Mouse (Mus musculus): ENCODE results near the gene Cpa1. TPM values are rescaled to one million over a fixed set of nuclear protein-coding genes. Genes with fewer than 3 reads are reported as not detected.

Gene Cpa1
- polyA plus RNA-seq, 1 experiment, result not detected

DNA sequence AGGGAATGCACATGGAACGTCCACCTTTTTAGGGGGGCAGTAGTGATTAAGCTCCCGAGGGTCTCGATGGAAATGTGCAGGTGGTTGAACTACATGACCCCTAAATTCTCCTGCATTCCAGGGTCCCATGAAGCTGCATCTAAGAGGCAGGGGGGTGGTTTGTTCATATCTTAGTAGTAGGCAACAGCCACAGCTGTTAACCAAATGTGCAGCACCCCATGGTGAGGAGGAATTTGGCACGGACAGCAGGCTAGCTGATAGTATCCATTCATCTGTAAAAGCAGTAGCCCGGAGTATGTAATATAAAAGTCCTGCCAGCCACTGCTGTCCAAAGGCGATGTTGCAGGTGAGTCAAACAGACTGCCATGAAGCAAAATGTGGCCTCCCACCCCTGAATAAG is 6.4 kb downstream of the Cpa1 start:
- no peak for DNase-seq
- WGBS, result 48% methylated on average over 6 of the region's 6 CpGs
- H3K27me3 ChIP-seq (ENCODE audit: control insufficient read depth, insufficient read depth, low read length), result no peaks in the 10 kb centered on the region; the same call in 1 of the 2 replicates
- TF ChIP-seq CTCF (IDR thresholded peaks at IDR 0.05; ENCODE audit: borderline replicate concordance, insufficient read depth, low read depth, low read length), result no peak
- no peak for TF ChIP-seq POLR2A (IDR thresholded peaks at IDR 0.05; ENCODE audit: borderline replicate concordance, insufficient read depth, low read length)
- no peaks in the 10 kb centered on the region; the same call in 1 of the 2 replicates for H3K4me1 ChIP-seq (ENCODE audit: control insufficient read depth, insufficient read depth, low read length)
- no peak overlapping the region for H3K4me3 ChIP-seq (replicated peaks; ENCODE audit: insufficient read depth, low read depth, low read length)
- no peak overlapping the region for H3K27ac ChIP-seq (ENCODE audit: insufficient read depth, low read length)

DNA sequence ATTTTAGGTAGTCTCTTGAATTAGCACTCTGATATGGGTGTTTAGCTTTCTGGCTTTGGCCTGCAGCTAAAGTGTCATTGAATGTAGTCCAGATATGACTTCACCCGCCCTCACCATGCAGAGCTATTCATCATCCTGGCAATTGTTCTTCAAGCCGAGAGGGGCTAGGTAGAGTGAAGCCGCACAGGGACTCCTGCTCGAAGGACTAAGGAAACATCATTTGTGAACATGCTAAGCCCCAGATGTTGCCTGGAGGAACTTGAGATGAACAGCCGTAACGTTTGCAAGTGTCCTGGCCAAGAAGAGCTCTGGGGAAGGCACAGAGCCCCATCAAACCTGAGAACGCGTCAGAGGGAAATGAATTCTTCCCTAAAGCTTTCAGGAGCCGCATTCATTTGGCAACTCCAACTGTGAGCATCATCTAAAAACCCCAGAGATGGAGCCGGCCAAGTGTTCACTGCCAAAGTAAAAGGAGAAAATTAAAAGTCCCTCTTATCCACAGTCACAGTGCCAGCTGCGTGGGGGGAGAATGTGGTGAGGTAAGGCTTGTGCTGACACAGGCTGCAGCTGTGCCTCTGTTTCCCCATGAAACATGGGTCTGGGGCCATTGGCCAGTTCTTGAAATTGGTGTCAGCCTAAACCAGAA is 10.8 kb downstream of the Cpa1 start:
- Histone ChIP-seq H3K27ac (ENCODE audit: insufficient read depth, low read length) (no peak overlapping the region), H3K27me3 (ENCODE audit: control insufficient read depth, insufficient read depth, low read length) (no peaks in the 10 kb centered on the region; the same call in 1 of the 2 replicates), H3K4me1 (ENCODE audit: control insufficient read depth, insufficient read depth, low read length) (no peaks in the 10 kb centered on the region; the same call in 1 of the 2 replicates), H3K4me3 (replicated peaks; ENCODE audit: insufficient read depth, low read depth, low read length) (peak overlapping the region; percentile 32)
- peak; percentile 12 to 15 for DNase-seq
- WGBS, result 8% methylated on average over 11 of the region's 11 CpGs
- TF ChIP-seq CTCF (IDR thresholded peaks at IDR 0.05; ENCODE audit: borderline replicate concordance, insufficient read depth, low read depth, low read length) (no peak), POLR2A (IDR thresholded peaks at IDR 0.05; ENCODE audit: borderline replicate concordance, insufficient read depth, low read length) (no peak)

DNA sequence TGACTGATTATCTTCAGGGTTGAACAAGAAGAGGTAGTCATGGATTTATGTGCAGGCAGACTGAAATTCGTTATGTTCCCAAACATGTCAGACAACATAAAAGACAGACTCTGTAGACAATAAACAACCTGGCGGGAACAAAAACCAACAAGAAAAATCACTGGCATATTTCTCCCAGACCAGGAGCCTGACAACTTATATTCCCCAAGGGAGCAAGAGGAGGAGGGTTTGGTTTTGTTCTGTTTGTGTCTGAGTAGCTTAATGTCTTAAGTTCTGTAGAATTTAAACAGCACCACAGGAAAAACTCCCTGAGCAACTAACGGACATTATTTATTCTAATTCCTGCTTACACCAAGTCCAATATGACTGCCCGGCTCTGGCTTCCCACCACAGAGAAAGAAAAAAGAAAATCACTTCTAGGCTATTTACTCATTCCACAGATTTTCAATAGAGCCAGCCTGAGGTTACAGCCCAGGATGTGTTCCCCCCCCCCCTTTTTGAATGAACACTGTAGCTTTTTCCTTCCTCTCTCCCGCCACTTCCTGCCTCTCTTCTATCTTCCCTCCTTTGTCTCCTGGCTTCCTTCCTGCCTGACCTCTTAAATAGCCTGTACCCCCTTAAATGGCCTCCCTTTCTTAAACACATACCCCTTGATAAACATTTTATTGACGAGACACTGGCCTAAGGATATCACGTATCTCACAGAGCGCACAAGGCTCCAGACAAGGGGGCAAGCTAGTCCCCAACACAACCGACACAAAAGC is 13.6 kb downstream of the Cpa1 start:
- DNase-seq, result no peak
- no peak overlapping the region for H3K27ac ChIP-seq (ENCODE audit: insufficient read depth, low read length)
- no peaks in the 10 kb centered on the region; the same call in 1 of the 2 replicates for H3K4me1 ChIP-seq (ENCODE audit: control insufficient read depth, insufficient read depth, low read length)
- H3K27me3 ChIP-seq (ENCODE audit: control insufficient read depth, insufficient read depth, low read length), result no peaks in the 10 kb centered on the region
- TF ChIP-seq CTCF (IDR thresholded peaks at IDR 0.05; ENCODE audit: borderline replicate concordance, insufficient read depth, low read depth, low read length) (no peak), POLR2A (IDR thresholded peaks at IDR 0.05; ENCODE audit: borderline replicate concordance, insufficient read depth, low read length) (no peak)
- no peak overlapping the region for H3K4me3 ChIP-seq (replicated peaks; ENCODE audit: insufficient read depth, low read depth, low read length)
- WGBS, result 89% methylated on average over 9 of the region's 9 CpGs

DNA sequence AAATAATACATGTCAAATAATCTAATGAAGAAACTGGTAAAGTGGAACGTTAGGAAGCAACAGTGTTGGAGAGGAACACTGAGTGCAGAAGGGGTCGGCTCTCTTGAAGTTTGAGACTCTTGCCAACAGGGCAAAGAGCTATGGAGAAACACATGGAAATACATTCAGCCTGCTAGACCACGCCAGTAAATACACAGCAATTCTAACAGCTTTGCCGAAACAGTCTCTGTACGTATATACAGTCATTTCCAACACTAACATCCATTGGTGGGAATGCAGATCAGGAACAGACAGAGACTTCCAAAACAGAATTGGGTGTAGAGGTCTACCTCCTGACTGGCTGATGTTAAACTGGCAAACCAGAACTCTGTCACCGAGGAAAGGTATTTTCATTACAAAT is 14.5 kb downstream of the Cpa1 start:
- H3K4me1 ChIP-seq (ENCODE audit: control insufficient read depth, insufficient read depth, low read length), result no peaks in the 10 kb centered on the region; the same call in 1 of the 2 replicates
- DNase-seq, result no peak
- no peak overlapping the region for H3K4me3 ChIP-seq (replicated peaks; ENCODE audit: insufficient read depth, low read depth, low read length)
- H3K27ac ChIP-seq (ENCODE audit: insufficient read depth, low read length), result no peak overlapping the region
- H3K27me3 ChIP-seq (ENCODE audit: control insufficient read depth, insufficient read depth, low read length), result no peaks in the 10 kb centered on the region
- WGBS, result 93% methylated on average over 6 of the region's 6 CpGs
- TF ChIP-seq CTCF (IDR thresholded peaks at IDR 0.05; ENCODE audit: borderline replicate concordance, insufficient read depth, low read depth, low read length), result no peak
- TF ChIP-seq POLR2A (IDR thresholded peaks at IDR 0.05; ENCODE audit: borderline replicate concordance, insufficient read depth, low read length), result no peak

DNA sequence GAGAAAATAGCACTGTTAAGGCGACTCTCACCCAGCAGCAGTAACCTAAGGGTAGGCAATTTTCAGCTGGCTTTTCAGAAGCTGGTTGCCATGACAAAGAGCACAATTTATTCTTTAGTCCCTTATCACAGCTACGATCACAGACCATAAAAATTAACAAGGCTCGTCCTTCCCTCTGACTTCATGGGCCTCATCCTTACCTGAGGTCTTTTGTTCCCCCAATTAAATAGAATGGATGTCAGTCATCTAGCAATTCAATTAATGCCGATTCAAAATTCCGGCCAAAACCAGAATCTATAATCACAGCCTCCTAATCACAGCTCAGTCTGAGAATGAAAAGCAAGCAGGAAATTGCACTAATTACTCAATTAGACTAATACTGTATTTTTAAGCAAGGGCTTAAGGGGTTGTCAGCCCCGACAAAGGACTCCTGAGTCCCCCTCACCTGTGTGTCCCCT is 15.4 kb downstream of the Cpa1 start:
- no peak for DNase-seq
- H3K27ac ChIP-seq (ENCODE audit: insufficient read depth, low read length), result no peak overlapping the region
- TF ChIP-seq CTCF (IDR thresholded peaks at IDR 0.05; ENCODE audit: borderline replicate concordance, insufficient read depth, low read depth, low read length) (no peak), POLR2A (IDR thresholded peaks at IDR 0.05; ENCODE audit: borderline replicate concordance, insufficient read depth, low read length) (no peak)
- H3K27me3 ChIP-seq (ENCODE audit: control insufficient read depth, insufficient read depth, low read length), result no peaks in the 10 kb centered on the region
- no peak overlapping the region for H3K4me3 ChIP-seq (replicated peaks; ENCODE audit: insufficient read depth, low read depth, low read length)
- WGBS, result 92% methylated on average over 6 of the region's 6 CpGs
- no peaks in the 10 kb centered on the region; the same call in 1 of the 2 replicates for H3K4me1 ChIP-seq (ENCODE audit: control insufficient read depth, insufficient read depth, low read length)

DNA sequence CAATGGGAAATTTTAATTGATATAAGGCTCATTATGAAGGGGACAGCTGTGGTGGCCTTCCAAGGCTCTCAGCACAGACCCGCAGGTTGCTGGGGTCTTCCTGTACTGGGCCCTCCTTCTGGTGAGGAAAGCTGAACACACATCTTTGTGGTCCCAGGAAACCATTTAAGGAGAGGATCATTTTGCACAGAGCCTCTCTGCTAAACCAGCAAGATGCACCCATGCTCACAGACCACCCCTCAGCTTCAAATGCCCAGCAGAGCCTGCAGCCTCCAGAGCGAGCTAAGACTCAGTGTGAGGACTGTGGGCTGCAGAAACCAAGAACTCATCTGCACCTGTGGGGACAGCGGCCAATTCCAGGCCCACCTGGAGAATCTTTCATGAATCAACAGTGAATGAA is 15.9 kb downstream of the Cpa1 start:
- TF ChIP-seq POLR2A (IDR thresholded peaks at IDR 0.05; ENCODE audit: borderline replicate concordance, insufficient read depth, low read length) (no peak), CTCF (IDR thresholded peaks at IDR 0.05; ENCODE audit: borderline replicate concordance, insufficient read depth, low read depth, low read length) (no peak)
- 98% methylated on average over 3 of the region's 3 CpGs for WGBS
- no peaks in the 10 kb centered on the region; the same call in 1 of the 2 replicates for H3K4me1 ChIP-seq (ENCODE audit: control insufficient read depth, insufficient read depth, low read length)
- H3K4me3 ChIP-seq (replicated peaks; ENCODE audit: insufficient read depth, low read depth, low read length), result no peak overlapping the region
- H3K27ac ChIP-seq (ENCODE audit: insufficient read depth, low read length), result no peak overlapping the region
- H3K27me3 ChIP-seq (ENCODE audit: control insufficient read depth, insufficient read depth, low read length), result no peaks in the 10 kb centered on the region
- no peak for DNase-seq

DNA sequence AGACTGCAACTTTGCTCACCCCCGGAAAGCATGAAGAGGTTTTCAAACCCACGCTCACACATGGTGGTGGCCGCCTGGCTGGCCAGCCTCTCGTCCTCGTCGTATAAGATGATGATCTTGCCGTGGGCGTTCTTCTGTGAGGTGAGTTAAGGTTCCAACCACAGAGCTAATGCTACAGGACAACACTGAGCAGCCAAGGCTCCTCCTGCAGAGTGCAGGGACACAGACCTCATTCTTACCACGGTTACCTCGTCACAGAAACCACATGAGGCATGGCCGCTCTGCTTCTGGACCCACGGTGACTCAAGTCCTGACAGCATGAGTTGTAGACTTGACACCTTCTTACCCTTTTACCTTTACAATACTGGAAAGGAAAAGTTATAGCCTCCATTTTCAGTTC is 18.3 kb downstream of the Cpa1 start:
- TF ChIP-seq POLR2A (IDR thresholded peaks at IDR 0.05; ENCODE audit: borderline replicate concordance, insufficient read depth, low read length) (no peak), CTCF (IDR thresholded peaks at IDR 0.05; ENCODE audit: borderline replicate concordance, insufficient read depth, low read depth, low read length) (no peak)
- 94% methylated on average over 12 of the region's 12 CpGs for WGBS

More for the DNA sequence above, 18.3 kb downstream of the Cpa1 start:
- Histone ChIP-seq H3K4me3 (replicated peaks; ENCODE audit: insufficient read depth, low read depth, low read length) (no peak overlapping the region), H3K27me3 (ENCODE audit: control insufficient read depth, insufficient read depth, low read length) (no peaks in the 10 kb centered on the region), H3K4me1 (ENCODE audit: control insufficient read depth, insufficient read depth, low read length) (no peaks in the 10 kb centered on the region), H3K27ac (ENCODE audit: insufficient read depth, low read length) (no peak overlapping the region)
- DNase-seq, result no peak
